Mouse (Mus musculus) liver, adult 2 months (tissue): ENCODE data around the gene Pdx1. TPM values are rescaled to one million over a fixed set of nuclear protein-coding genes. Genes with fewer than 3 reads are reported as not detected.

Source experiments
- DNase-seq: peaks from one replicate; pipeline ENCODE4 v3.0.0-alpha.2; 2011; ENCODE audit warnings: low read depth, low spot score; ENCODE audit errors: extremely low read depth
- H3K27ac ChIP-seq: fragments of 200-500 bp; replicated peaks from 2 replicates; pipeline ENCODE4 v1.5.1; 2012; ENCODE audit warnings: low read depth, mild to moderate bottlenecking, control low read depth, inconsistent platforms, low read length; ENCODE audit not compliant: insufficient read depth
- H3K27me3 ChIP-seq: fragments of 200-500 bp; 2 replicates; pipeline ENCODE4 v1.6.1; 2012; ENCODE audit warnings: mild to moderate bottlenecking, moderate library complexity, low read length, inconsistent platforms; ENCODE audit not compliant: control insufficient read depth, insufficient read depth
- H3K36me3 ChIP-seq: fragments of 200-500 bp; 2 replicates; pipeline ENCODE4 v1.6.1; 2012; ENCODE audit warnings: low read length, inconsistent platforms; ENCODE audit not compliant: control insufficient read depth, insufficient read depth
- H3K4me1 ChIP-seq: fragments of 200-500 bp; 2 replicates; pipeline ENCODE4 v1.6.1; 2011; ENCODE audit warnings: low read length; ENCODE audit not compliant: control insufficient read depth, insufficient read depth
- H3K4me3 ChIP-seq: fragments of 200-500 bp; 2 replicates; pipeline ENCODE4 v1.5.1; 2011; ENCODE audit warnings: low read depth, mild to moderate bottlenecking, control low read depth, low read length, moderate library complexity; ENCODE audit not compliant: insufficient read depth
- H3K79me2 ChIP-seq: fragments of 200-500 bp; 2 replicates; pipeline ENCODE4 v1.6.1; 2012; ENCODE audit warnings: inconsistent platforms, mild to moderate bottlenecking, low read length, moderate library complexity; ENCODE audit not compliant: control insufficient read depth, insufficient read depth
- H3K9ac ChIP-seq: fragments of 200-500 bp; 2 replicates; pipeline ENCODE4 v1.6.1; 2012; ENCODE audit warnings: low read depth, mild to moderate bottlenecking, control low read depth, inconsistent platforms, low read length
- CTCF ChIP-seq: fragments of 200-500 bp; IDR thresholded peaks from 2 replicates; pipeline ENCODE4 v1.5.1; 2011; ENCODE audit warnings: low read depth, low read length, control low read depth
- POLR2A ChIP-seq: fragments of 200-500 bp; IDR thresholded peaks from 2 replicates; pipeline ENCODE4 v1.6.1; 2011; ENCODE audit warnings: low read length, control low read depth; ENCODE audit not compliant: insufficient read depth; ENCODE audit errors: extremely low read depth
- WGBS: fragments of 180-500 bp; shearing (Covaris S2); methylation state at CpG from one replicate; pipeline ENCODE4 v1.1.7; 2018; 5-methylcytosine and 5-hydroxymethylcytosine counted together
- polyA plus RNA-seq: library from polyadenylated mRNA; depleted of rRNA; stranded (reverse); fragments of >200 nt; gene quantifications from 2 replicates; pipeline ENCODE4 v1.2.3, GENCODE M21; 2012; rRNA removed
- total RNA-seq: library from RNA; depleted of rRNA; stranded (reverse); fragments of >200 nt; gene quantifications from 2 replicates; pipeline ENCODE4 v1.2.3, GENCODE M21; 2014; rRNA removed

Gene Pdx1
- total RNA-seq = not detected in 2 replicates
- polyA plus RNA-seq = not detected in 2 replicates

GRCm38 (mm10) chr5:147269926-147270672, at the start of gene Pdx1:
Gene Pdx1, plus strand, starts transcription at chr5:147269959.
- no peaks in the 10 kb centered on the region for H3K4me1 ChIP-seq
- no peaks in the 10 kb centered on the region for H3K79me2 ChIP-seq
- no peak within 1 kb of the TSS for H3K27ac ChIP-seq
- H3K4me3 ChIP-seq = no peak within 1 kb of the TSS
- 4% methylated on average over 44 of the region's 44 CpGs for WGBS
- TF ChIP-seq POLR2A = no peak
- TF ChIP-seq CTCF = no peak
- H3K27me3 ChIP-seq = peaks cover 39% of the 10 kb centered on the region
- no peak for DNase-seq
- no peak within 1 kb of the TSS for H3K9ac ChIP-seq
- no peaks in the 10 kb centered on the region for H3K36me3 ChIP-seq

- no peak overlapping the region for H3K4me3 ChIP-seq
- no peak overlapping the region for H3K27ac ChIP-seq
- H3K4me1 ChIP-seq = peaks cover 9% of the 10 kb centered on the region; the same call in 1 of the 2 replicates
- H3K27me3 ChIP-seq = no peaks in the 10 kb centered on the region
- no peaks in the 10 kb centered on the region for H3K36me3 ChIP-seq
- WGBS = 19% methylated on average over 25 of the region's 25 CpGs
- H3K79me2 ChIP-seq = no peaks in the 10 kb centered on the region
- TF ChIP-seq CTCF (peak; percentile 96), POLR2A (no peak)
- no peak overlapping the region for H3K9ac ChIP-seq
- DNase-seq = peak; percentile 47
These were observed 42.2 kb upstream of the Pdx1 start for GRCm38 (mm10) chr5:147227354-147228112.

- Histone ChIP-seq H3K9ac (no peak overlapping the region), H3K79me2 (no peaks in the 10 kb centered on the region), H3K27me3 (no peaks in the 10 kb centered on the region), H3K4me1 (no peaks in the 10 kb centered on the region), H3K36me3 (no peaks in the 10 kb centered on the region), H3K27ac (no peak overlapping the region), H3K4me3 (no peak overlapping the region)
- TF ChIP-seq CTCF (no peak), POLR2A (no peak)
- no peak for DNase-seq
- WGBS = 77% methylated on average over 21 of the region's 21 CpGs
These were observed 34.1 kb upstream of the Pdx1 start for GRCm38 (mm10) chr5:147235406-147236309.

- Histone ChIP-seq H3K27me3 (peaks cover 4% of the 10 kb centered on the region; the same call in 1 of the 2 replicates), H3K9ac (no peak overlapping the region), H3K36me3 (no peaks in the 10 kb centered on the region), H3K4me1 (no peaks in the 10 kb centered on the region), H3K79me2 (no peaks in the 10 kb centered on the region), H3K4me3 (no peak overlapping the region), H3K27ac (no peak overlapping the region)
- TF ChIP-seq CTCF = no peak
- no peak for TF ChIP-seq POLR2A
- no peak for DNase-seq
- 81% methylated on average over 7 of the region's 7 CpGs for whole genome bisulfite sequencing
These were observed 25.9 kb upstream of the Pdx1 start for GRCm38 (mm10) chr5:147243908-147244307.

GRCm38 (mm10) chr5:147260189-147260588, 9.6 kb upstream of the Pdx1 start:
- WGBS = 97% methylated on average over 1 of the region's 1 CpGs
- H3K4me3 ChIP-seq = no peak overlapping the region
- no peaks in the 10 kb centered on the region for H3K36me3 ChIP-seq
- TF ChIP-seq POLR2A = no peak
- no peak for TF ChIP-seq CTCF
- no peaks in the 10 kb centered on the region for H3K79me2 ChIP-seq
- H3K4me1 ChIP-seq = no peaks in the 10 kb centered on the region
- 0 out of 2 replicates have a peak, but pooled peaks cover 3% of the 10 kb centered on the region for H3K27me3 ChIP-seq
- no peak overlapping the region for H3K9ac ChIP-seq
- DNase-seq = no peak
- no peak overlapping the region for H3K27ac ChIP-seq
